Mouse (Mus musculus): Measurements from ENCODE around the gene Trpc4ap. TPM values are rescaled to one million over a fixed set of nuclear protein-coding genes. Genes with fewer than 3 reads are reported as not detected.

The Trpc4ap gene
- total RNA-seq, 2 experiments from 2014 or later, result 143 to 144 TPM

GRCm38 (mm10) chr2:155645746-155646145, 46.4 kb downstream of the Trpc4ap start:
- intact Hi-C loops (cut with DNase I), result no loop called here
- no peak for DNase-seq

DNA sequence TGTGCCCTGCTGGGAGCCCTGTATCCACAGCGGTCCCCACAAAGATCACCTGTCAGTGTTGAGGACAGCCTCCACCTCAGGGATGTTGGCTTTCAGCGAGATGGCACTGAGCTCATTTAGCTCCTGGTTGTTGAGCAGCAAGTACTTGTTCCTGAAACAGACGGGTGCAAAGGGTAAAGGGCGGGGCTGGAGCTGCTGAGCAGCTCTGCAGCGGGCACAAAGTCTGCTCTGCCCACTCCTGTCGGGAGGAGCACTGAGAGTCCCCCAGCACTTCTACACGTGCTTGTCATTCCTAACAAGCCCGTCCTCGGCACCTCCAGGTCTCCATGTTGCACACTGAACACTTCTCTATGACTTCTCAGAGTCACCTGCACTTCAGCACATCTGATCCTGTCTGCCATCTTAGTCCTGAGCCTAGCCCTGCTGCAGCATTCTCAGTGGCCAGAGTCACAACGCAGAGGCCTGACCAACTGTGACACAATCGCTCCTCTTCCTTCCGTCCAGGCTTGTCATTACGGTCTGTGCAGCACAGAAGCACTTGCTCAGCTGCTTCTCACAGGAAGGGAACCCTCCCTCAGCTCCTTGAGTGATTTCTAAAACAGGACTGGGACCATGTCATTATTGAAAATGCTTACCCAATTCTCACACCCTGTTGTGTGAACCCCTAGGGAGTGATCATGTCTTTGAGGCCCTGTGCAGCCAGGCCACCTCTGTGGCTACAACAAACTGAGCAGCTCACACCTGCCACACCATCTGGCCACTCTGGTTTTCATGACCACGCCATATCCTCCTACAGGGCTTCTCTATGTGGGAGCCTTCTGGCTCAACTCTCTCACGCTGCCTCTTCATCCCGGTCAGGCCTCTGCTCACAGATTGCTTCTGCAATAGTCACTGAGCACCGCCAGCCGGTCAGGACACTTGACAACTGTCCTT, 50.4 kb downstream of the Trpc4ap start:
- intact Hi-C loops (cut with DNase I), result no loop called here
- DNase-seq, result peak; percentile 71

GRCm38 (mm10) chr2:155640656-155641055, 51.5 kb downstream of the Trpc4ap start:
- peak; percentile 86 for DNase-seq

GRCm38 (mm10) chr2:155637411-155637810, 54.8 kb downstream of the Trpc4ap start:
- intact Hi-C loops (cut with DNase I), result no loop called here
- no peak for DNase-seq

More at GRCm38 (mm10) chr2:155640656-155641055, 51.5 kb downstream of the Trpc4ap start:
- intact Hi-C loops (cut with DNase I), result no loop called here

- no peak for DNase-seq
- intact Hi-C loops (cut with DNase I), result no loop called here
These were observed 55.3 kb downstream of the Trpc4ap start for GRCm38 (mm10) chr2:155636881-155637280.

GRCm38 (mm10) chr2:155635961-155636360, 56.2 kb downstream of the Trpc4ap start:
- DNase-seq, result no peak
- intact Hi-C loops (cut with DNase I), result no loop called here

- DNase-seq, result no peak
These were observed 57.6 kb downstream of the Trpc4ap start for GRCm38 (mm10) chr2:155634562-155634961.

DNA sequence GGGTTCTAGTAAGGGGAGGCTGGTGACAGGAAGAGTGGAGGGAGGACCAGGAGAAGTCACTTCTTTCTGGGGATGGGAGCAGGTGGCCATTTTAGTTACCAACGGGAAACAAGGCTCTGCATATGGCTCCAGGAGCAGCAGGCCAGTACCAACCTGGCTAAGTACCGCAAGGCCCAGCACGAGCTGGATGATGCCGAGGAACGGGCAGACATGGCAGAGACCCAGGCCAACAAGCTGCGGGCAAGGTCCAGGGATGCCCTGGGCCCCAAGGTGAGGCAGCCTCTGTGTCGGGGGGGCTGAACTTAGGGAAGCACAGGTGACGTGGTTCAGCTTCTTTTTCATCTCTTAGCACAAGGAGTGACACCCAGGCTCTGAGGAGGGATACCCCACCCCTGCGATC, 58.5 kb downstream of the Trpc4ap start:
- DNase-seq, result no peak
- intact Hi-C loops (cut with DNase I), result no loop called here

More at GRCm38 (mm10) chr2:155634562-155634961, 57.6 kb downstream of the Trpc4ap start:
- intact Hi-C loops (cut with DNase I), result no loop called here

DNA sequence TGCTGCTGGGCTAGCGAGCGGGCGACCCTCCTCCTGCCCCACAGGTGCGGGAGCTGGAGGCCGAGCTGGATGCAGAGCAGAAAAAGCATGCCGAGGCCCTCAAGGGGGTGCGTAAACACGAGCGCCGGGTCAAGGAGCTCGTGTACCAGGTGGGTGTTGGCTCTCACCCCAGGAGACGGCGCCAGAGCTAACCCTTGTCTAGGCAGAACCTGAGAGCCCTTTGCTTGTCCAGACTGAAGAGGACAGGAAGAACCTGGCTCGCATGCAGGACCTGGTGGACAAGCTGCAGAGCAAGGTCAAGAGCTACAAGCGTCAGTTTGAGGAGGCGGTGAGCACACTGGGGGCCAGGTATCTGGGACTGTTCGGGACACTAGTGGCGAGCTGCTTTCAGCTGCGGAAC, 59.1 kb downstream of the Trpc4ap start:
- DNase-seq, result no peak

DNA sequence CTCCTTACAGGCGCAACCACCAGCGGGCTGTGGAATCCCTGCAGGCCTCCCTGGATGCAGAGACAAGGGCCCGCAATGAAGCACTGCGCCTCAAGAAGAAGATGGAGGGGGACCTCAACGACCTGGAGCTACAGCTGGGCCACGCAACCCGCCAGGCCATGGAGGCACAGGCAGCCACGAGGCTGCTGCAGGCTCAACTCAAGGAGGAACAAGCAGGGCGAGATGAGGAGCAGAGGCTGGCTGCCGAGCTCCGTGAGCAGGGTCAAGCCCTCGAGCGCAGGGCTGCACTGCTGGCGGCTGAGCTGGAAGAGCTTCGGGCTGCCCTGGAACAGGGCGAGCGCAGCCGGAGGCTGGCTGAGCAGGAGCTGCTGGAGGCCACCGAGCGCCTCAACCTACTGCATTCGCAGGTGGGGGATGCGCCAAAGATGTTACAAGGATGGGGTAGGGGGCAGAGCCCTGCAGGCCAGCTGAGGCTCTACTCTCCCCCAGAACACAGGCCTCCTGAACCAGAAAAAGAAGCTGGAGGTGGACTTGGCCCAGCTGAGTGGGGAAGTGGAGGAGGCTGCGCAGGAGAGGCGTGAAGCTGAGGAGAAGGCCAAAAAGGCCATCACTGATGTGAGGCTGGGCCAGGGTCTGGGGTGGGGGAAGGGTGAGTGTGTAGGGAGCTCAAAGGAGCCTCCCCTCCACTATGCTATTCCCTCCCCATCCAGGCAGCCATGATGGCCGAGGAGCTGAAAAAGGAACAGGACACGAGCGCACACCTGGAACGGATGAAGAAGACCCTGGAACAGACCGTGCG, 59.8 kb downstream of the Trpc4ap start:
- no peak for DNase-seq
- intact Hi-C loops (cut with DNase I), result no loop called here

More for the DNA sequence above, 59.1 kb downstream of the Trpc4ap start:
- intact Hi-C loops (cut with DNase I), result no loop called here

DNA sequence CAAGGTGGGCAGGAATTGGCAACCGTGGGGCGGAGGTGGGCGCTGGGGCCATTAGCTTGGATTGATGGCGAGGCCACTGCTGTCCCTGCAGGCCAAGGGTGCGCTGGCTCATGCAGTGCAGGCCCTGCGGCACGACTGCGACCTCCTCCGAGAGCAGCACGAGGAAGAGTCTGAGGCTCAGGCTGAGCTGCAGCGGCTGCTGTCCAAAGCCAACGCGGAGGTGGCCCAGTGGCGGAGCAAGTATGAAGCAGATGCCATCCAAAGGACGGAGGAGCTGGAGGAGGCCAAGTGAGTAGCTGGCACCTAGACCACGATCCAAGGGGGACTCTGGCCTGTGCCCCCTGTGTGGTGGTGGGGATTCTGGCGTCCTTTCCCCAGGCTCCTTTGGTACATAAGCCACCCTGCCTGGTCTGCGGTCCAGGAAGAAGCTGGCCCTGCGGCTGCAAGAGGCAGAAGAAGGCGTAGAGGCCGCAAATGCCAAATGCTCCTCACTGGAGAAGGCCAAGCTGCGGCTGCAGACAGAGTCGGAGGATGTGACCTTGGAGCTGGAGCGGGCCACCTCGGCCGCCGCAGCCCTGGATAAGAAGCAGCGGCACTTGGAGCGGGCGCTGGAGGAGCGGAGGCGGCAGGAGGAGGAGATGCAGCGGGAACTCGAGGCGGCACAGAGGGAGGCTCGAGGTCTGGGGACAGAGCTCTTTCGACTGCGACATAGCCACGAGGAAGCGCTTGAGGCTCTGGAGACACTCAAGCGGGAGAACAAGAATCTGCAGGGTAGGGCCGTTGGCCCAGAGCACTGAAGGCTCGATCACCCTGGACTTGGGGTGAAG, 61.4 kb downstream of the Trpc4ap start:
- DNase-seq, result no peak
- intact Hi-C loops (cut with DNase I), result no loop called here

DNA sequence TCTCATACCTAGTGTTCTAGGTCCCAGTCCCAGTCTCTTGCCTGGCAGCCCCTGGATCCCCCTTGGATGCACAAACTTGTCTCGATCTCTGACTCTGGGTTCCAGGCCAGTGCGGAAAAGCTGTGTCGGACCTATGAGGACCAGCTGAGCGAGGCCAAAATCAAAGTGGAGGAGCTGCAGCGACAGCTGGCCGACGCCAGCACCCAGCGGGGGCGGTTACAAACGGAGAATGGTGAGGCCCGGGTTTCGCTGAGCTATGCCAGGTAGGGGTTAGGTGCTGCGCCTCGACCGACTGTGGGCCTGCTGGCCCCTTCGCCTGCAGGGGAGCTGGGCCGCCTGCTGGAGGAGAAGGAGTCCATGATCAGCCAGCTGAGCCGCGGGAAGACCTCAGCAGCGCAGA, 62.0 kb downstream of the Trpc4ap start:
- no peak for DNase-seq
- intact Hi-C loops (cut with DNase I), result no loop called here

DNA sequence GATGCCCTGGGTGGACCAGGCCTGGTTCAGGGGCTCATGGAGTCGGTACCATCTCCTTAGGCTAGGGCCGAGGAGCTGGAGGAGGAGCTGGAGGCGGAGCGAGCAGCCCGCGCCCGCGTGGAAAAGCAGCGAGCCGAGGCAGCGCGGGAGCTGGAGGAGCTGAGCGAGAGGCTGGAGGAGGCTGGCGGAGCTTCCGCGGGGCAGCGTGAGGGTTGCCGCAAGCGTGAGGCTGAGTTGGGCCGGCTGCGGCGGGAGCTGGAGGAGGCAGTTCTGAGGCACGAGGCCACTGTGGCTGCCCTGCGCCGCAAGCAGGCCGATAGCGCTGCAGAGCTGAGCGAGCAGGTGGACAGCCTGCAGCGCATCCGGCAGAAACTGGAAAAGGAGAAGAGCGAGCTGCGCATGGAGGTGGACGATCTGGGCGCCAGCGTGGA, 62.9 kb downstream of the Trpc4ap start:
- intact Hi-C loops (cut with DNase I), result no loop called here
- DNase-seq, result peak; percentile 54

GRCm38 (mm10) chr2:155628519-155628918, 63.7 kb downstream of the Trpc4ap start:
- DNase-seq, result no peak
- intact Hi-C loops (cut with DNase I), result no loop called here

DNA sequence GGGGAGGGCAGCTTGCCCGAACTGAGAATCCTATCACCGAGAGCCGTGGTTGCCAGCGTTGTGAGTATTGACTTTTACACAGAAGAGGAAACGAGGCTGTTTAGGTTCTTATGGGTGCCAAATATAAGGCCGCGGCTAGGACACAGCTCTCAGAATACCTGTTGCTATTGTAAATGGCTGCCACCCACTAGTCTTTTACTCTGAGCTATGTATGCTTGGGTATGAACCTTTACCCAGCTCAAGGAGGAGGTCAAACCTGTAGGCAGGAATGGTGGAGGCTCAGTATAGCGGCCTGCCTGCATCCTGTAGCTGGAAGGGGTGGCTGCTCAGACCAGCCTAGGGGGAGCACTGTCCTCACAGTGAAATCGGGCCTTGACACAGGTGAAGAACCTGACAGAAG, 64.1 kb downstream of the Trpc4ap start:
- no peak for DNase-seq
- intact Hi-C loops (cut with DNase I), result no loop called here

DNA sequence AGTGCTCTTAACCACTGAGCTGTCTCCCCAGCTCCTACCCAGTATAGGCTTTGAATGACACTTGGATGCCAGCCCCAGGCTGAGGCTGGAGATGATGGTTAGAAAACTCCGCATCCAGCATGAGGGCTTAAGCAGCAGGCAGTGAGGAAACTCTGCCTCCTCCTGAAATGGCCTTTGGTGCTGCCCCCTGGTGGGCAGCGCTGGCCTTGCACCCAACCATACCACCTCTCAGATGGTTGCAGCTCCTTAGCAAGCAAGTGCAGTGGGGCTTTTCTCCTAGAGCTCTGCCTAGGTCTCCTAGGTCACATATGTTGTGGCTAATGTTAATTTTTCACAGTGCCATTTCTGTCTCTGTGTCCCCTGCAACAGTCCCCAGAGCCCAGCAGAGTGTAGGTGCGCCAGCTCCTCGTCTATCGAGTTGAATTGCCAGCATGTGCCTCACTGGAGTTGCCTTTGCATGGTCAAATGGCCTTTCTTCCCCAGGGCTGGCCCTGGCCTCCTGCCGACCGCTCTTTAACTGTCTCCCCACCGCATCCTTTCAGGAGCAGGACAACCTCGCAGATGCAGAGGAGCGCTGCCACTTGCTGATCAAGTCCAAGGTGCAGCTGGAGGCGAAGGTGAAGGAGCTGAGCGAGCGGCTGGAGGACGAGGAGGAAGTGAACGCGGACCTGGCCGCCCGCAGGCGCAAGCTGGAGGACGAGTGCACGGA, 65.0 kb downstream of the Trpc4ap start:
- peak; percentile 84 for DNase-seq
- intact Hi-C loops (cut with DNase I), result no loop called here

DNA sequence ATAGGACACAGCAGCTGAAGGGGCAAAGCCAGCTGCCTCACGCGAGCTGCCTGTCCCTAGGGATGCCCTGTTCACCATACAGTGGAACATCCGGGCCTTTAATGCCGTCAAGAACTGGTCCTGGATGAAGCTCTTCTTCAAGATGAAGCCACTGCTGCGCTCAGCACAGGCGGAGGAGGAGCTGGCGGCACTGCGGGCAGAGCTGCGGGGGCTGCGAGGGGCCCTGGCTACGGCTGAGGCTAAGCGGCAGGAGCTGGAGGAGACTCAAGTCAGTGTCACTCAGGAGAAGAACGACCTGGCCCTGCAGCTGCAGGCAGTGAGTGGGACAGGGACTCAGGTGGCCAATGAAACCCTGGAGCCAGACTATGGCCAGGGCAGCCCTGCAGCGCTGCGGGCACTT, 65.9 kb downstream of the Trpc4ap start:
- intact Hi-C loops (cut with DNase I), result no loop called here
- no peak for DNase-seq

GRCm38 (mm10) chr2:155624730-155625129, 67.5 kb downstream of the Trpc4ap start:
- no peak for DNase-seq
- intact Hi-C loops (cut with DNase I), result no loop called here

- DNase-seq, result no peak
- intact Hi-C loops (cut with DNase I), result no loop called here
These were observed 68.2 kb downstream of the Trpc4ap start for GRCm38 (mm10) chr2:155623996-155624395.

- intact Hi-C loops (cut with DNase I), result no loop called here
- no peak for DNase-seq
These were observed 69.6 kb downstream of the Trpc4ap start for GRCm38 (mm10) chr2:155622606-155623005.

Data from left cerebral cortex, postnatal 4 days (tissue).